22 mouse cellular contexts compared by ENCODE assay signal in genomic region chr11:36049547-36049946, GRCm38 (mm10).
DNase-seq lines count a peak whose midpoint lies in the region; ATAC-seq lines count a peak whose summit lies in the region.
"Had no signal": no experiment of that assay in that cellular context is flagged by ENCODE, and none has a peak within 500 bp of the region (broad histone marks: within the 10 kb centered on the region; RNA-seq: fewer than 3 reads in every experiment).

No protein-coding gene starts in this region.

- DNase-seq in forebrain, embryonic 11.5 days (ENCODE audit: low spot score) = no peak
- peak; percentile 51 for DNase-seq in hindbrain, embryonic 14.5 days (ENCODE audit: low spot score)
- no peak for DNase-seq in midbrain, embryonic 11.5 days (ENCODE audit: low spot score, missing footprints)
- no peak for DNase-seq in frontal cortex, adult 2 months (ENCODE audit: extremely low spot score in 1 of 2, low spot score in 1 of 2)
- DNase-seq: adrenal gland, postnatal 10 days; B cell, adult 2 months; cerebellum, adult 18-20 months; cerebellum, adult 9-11 months; cerebellum, postnatal 36 days; gastrocnemius, postnatal 14 days; heart, adult 2 months; heart, postnatal 14 days; kidney, adult 11 months had no signal

- H3K9me3 ChIP-seq in forebrain, embryonic 12.5 days = no peaks in the 10 kb centered on the region
- H3K9me3 ChIP-seq in forebrain, embryonic 11.5 days (ENCODE audit: control insufficient read depth, low read length) = no peaks in the 10 kb centered on the region
- H3K9me3 ChIP-seq in hindbrain, embryonic 14.5 days (ENCODE audit: control insufficient read depth, low read length) = no peaks in the 10 kb centered on the region
- H3K9me3 ChIP-seq in hindbrain, embryonic 13.5 days = no peaks in the 10 kb centered on the region
- no peaks in the 10 kb centered on the region for H3K9me3 ChIP-seq in midbrain, embryonic 16.5 days (replicated peaks; ENCODE audit: control insufficient read depth, low read length, poor library complexity, severe bottlenecking)
- H3K9me3 ChIP-seq in midbrain, embryonic 11.5 days (ENCODE audit: control insufficient read depth, low read length) = no peaks in the 10 kb centered on the region
- H3K9me3 ChIP-seq: embryonic facial prominence, embryonic 13.5 days; heart, embryonic 15.5 days had no signal

- H3K4me2 ChIP-seq in forebrain, embryonic 12.5 days = no peak overlapping the region
- H3K4me2 ChIP-seq in forebrain, embryonic 11.5 days (ENCODE audit: low read depth, low read length, severe bottlenecking) = no peak overlapping the region
- no peak overlapping the region for H3K4me2 ChIP-seq in hindbrain, embryonic 14.5 days (replicated peaks)
- H3K4me2 ChIP-seq in hindbrain, embryonic 13.5 days = no peak overlapping the region
- no peak overlapping the region for H3K4me2 ChIP-seq in midbrain, embryonic 16.5 days (ENCODE audit: low read length)
- H3K4me2 ChIP-seq in midbrain, embryonic 11.5 days = no peak overlapping the region
- H3K4me2 ChIP-seq: embryonic facial prominence, embryonic 13.5 days; heart, embryonic 11.5 days; heart, embryonic 15.5 days had no signal

- peaks cover 47% of the 10 kb centered on the region for H3K27me3 ChIP-seq in forebrain, embryonic 12.5 days
- no peaks in the 10 kb centered on the region; the same call in 1 of the 2 replicates for H3K27me3 ChIP-seq in forebrain, embryonic 11.5 days (ENCODE audit: control insufficient read depth, insufficient read depth, low read length)
- no peaks in the 10 kb centered on the region for H3K27me3 ChIP-seq in hindbrain, embryonic 14.5 days (ENCODE audit: control insufficient read depth, insufficient read depth, low read length)
- peaks cover 6% of the 10 kb centered on the region; the same call in 1 of the 2 replicates for H3K27me3 ChIP-seq in hindbrain, embryonic 13.5 days
- no peaks in the 10 kb centered on the region for H3K27me3 ChIP-seq in midbrain, embryonic 16.5 days (ENCODE audit: control insufficient read depth, insufficient read depth, low read depth, low read length)
- H3K27me3 ChIP-seq in midbrain, embryonic 11.5 days (ENCODE audit: control insufficient read depth, insufficient read depth, low read length) = no peaks in the 10 kb centered on the region

- 8% methylated on average over 5 of the region's 5 CpGs for WGBS in forebrain, embryonic 12.5 days
- 5% methylated on average over 5 of the region's 5 CpGs for WGBS in forebrain, embryonic 11.5 days
- 24% methylated on average over 5 of the region's 5 CpGs for WGBS in hindbrain, embryonic 14.5 days
- WGBS in hindbrain, embryonic 13.5 days = 21% methylated on average over 5 of the region's 5 CpGs
- whole genome bisulfite sequencing in midbrain, embryonic 16.5 days = 15% methylated on average over 5 of the region's 5 CpGs
- 29% methylated on average over 5 of the region's 5 CpGs for WGBS in midbrain, embryonic 11.5 days

- no peak overlapping the region for H3K4me3 ChIP-seq in forebrain, embryonic 12.5 days (replicated peaks)
- no peak overlapping the region for H3K4me3 ChIP-seq in forebrain, embryonic 11.5 days (ENCODE audit: low read depth, low read length)
- H3K4me3 ChIP-seq in hindbrain, embryonic 14.5 days (replicated peaks; ENCODE audit: low read length) = no peak overlapping the region
- no peak overlapping the region for H3K4me3 ChIP-seq in hindbrain, embryonic 13.5 days
- no peak overlapping the region for H3K4me3 ChIP-seq in midbrain, embryonic 16.5 days (ENCODE audit: low read depth, low read length)
- no peak overlapping the region for H3K4me3 ChIP-seq in midbrain, embryonic 11.5 days (ENCODE audit: low read depth, low read length)
- H3K4me3 ChIP-seq: embryonic facial prominence, embryonic 13.5 days; heart, adult 2 months; heart, embryonic 15.5 days had no signal

- H3K27ac ChIP-seq in forebrain, embryonic 12.5 days = 0 out of 2 replicates have a peak overlapping the region, but pooled peaks have one; percentile 36
- H3K27ac ChIP-seq in forebrain, embryonic 11.5 days (ENCODE audit: low read depth, low read length) = no peak overlapping the region
- H3K27ac ChIP-seq in hindbrain, embryonic 14.5 days = peak overlapping the region; percentile 14; the same call in 1 of the 2 replicates
- H3K27ac ChIP-seq in hindbrain, embryonic 13.5 days = no peak overlapping the region; the same call in 1 of the 2 replicates
- peak overlapping the region; percentile 9; the same call in 1 of the 2 replicates for H3K27ac ChIP-seq in midbrain, embryonic 16.5 days (ENCODE audit: low read length)
- H3K27ac ChIP-seq in midbrain, embryonic 11.5 days (ENCODE audit: low read depth, low read length) = no peak overlapping the region
- H3K27ac ChIP-seq: embryonic facial prominence, embryonic 13.5 days; heart, adult 2 months; heart, embryonic 15.5 days had no signal

- H3K9ac ChIP-seq in forebrain, embryonic 12.5 days = no peak overlapping the region
- no peak overlapping the region for H3K9ac ChIP-seq in forebrain, embryonic 11.5 days (ENCODE audit: low read length)
- no peak overlapping the region for H3K9ac ChIP-seq in hindbrain, embryonic 14.5 days
- no peak overlapping the region for H3K9ac ChIP-seq in hindbrain, embryonic 13.5 days
- H3K9ac ChIP-seq in midbrain, embryonic 16.5 days (ENCODE audit: low read depth, low read length) = no peak overlapping the region
- no peak overlapping the region for H3K9ac ChIP-seq in midbrain, embryonic 11.5 days (ENCODE audit: low read length)
- H3K9ac ChIP-seq: embryonic facial prominence, embryonic 13.5 days; heart, embryonic 15.5 days had no signal

- ATAC-seq in forebrain, embryonic 12.5 days (ENCODE audit: low FRiP score) = no peak
- ATAC-seq in forebrain, embryonic 11.5 days (replicated peaks; ENCODE audit: low FRiP score) = no peak
- no peak for ATAC-seq in hindbrain, embryonic 14.5 days (ENCODE audit: low FRiP score)
- no peak for ATAC-seq in hindbrain, embryonic 13.5 days (ENCODE audit: low FRiP score)
- ATAC-seq in midbrain, embryonic 16.5 days = no peak
- ATAC-seq in midbrain, embryonic 11.5 days (ENCODE audit: low FRiP score) = no peak
- ATAC-seq: CD4-positive, CD25-positive, alpha-beta regulatory T cell, adult 4 months; hindbrain, embryonic 16.5 days had no signal

- peaks cover 23% of the 10 kb centered on the region for H3K4me1 ChIP-seq in forebrain, embryonic 12.5 days
- H3K4me1 ChIP-seq in forebrain, embryonic 11.5 days (replicated peaks; ENCODE audit: control insufficient read depth, insufficient read depth, low read length) = peaks cover 8% of the 10 kb centered on the region; the same call in 1 of the 2 replicates
- H3K4me1 ChIP-seq in hindbrain, embryonic 14.5 days (replicated peaks; ENCODE audit: control insufficient read depth, insufficient read depth, low read length) = peaks cover 4% of the 10 kb centered on the region
- H3K4me1 ChIP-seq in hindbrain, embryonic 13.5 days (replicated peaks) = peaks cover 23% of the 10 kb centered on the region
- peaks cover 6% of the 10 kb centered on the region; the same call in 1 of the 2 replicates for H3K4me1 ChIP-seq in midbrain, embryonic 16.5 days (ENCODE audit: control insufficient read depth, insufficient read depth, low read length)
- H3K4me1 ChIP-seq in midbrain, embryonic 11.5 days (ENCODE audit: control insufficient read depth, insufficient read depth, low read length) = peaks cover 3% of the 10 kb centered on the region; the same call in 1 of the 2 replicates
- H3K4me1 ChIP-seq: embryonic facial prominence, embryonic 13.5 days had no signal

- no peaks in the 10 kb centered on the region; the same call in 1 of the 2 replicates for H3K36me3 ChIP-seq in forebrain, embryonic 12.5 days (replicated peaks)
- no peaks in the 10 kb centered on the region for H3K36me3 ChIP-seq in forebrain, embryonic 11.5 days (ENCODE audit: control insufficient read depth, insufficient read depth, low read length)
- H3K36me3 ChIP-seq in hindbrain, embryonic 14.5 days (replicated peaks; ENCODE audit: control insufficient read depth, insufficient read depth) = peaks cover 13% of the 10 kb centered on the region
- H3K36me3 ChIP-seq in hindbrain, embryonic 13.5 days = peaks cover 9% of the 10 kb centered on the region
- H3K36me3 ChIP-seq in midbrain, embryonic 16.5 days (ENCODE audit: control insufficient read depth, insufficient read depth, low read length) = peaks cover 3% of the 10 kb centered on the region; the same call in 1 of the 2 replicates
- H3K36me3 ChIP-seq in midbrain, embryonic 11.5 days (ENCODE audit: control insufficient read depth, insufficient read depth, low read length) = peaks cover 2% of the 10 kb centered on the region; the same call in 1 of the 2 replicates
- H3K36me3 ChIP-seq: G1E; heart, embryonic 15.5 days had no signal

Comparison
In these comparisons a context has a peak if more than half of its experiments do, and no peak if none do; other contexts are left out.
1. H3K27ac ChIP-seq: peak in forebrain, embryonic 12.5 days (single experiment), hindbrain, embryonic 14.5 days (single experiment) and midbrain, embryonic 16.5 days (single experiment); none in forebrain, embryonic 11.5 days (single experiment), hindbrain, embryonic 13.5 days (single experiment) and midbrain, embryonic 11.5 days (single experiment).